Comparison of ENCODE assay signal across 10 mouse cellular contexts in the genomic region with DNA sequence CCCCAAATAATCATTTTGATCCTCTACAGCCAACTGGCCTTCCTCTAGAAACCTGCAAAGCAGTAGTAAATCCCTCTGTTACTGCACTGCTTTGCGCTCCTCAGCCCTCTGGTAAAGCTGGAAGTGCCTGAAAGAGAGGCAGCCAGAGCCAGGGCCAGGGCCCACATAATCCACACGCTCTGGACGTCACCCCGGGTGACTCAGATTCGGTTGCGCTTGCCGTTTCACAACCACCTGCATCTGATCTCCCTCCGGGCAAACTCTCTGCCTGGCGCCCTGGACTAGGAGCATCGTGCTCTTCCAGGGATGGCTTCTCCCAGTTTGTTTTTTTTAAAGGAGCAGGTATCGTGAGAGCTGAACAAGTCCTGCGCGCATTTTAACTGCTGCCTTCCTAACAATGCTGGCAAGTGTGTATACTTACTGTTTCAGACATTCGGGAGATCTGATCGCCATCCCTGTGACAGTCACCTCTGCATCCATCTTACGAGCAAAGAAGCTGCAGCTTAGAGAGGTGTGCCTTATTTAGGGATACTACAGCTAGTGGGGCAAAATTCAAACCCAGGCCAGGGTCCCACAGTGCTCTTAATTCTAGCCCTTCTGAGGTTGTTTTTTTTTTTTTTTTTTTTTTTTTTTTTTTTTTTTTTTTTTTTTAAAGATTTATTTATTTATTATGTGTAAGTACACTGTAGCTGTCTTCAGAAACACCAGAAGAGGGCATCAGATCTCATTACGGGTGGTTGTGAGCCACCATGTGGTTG.
A peak's percentile ranks its signal among the peaks of the same experiment; 100 is the strongest.
DNase-seq lines count a peak whose midpoint lies in the region; ATAC-seq and TF ChIP-seq lines count a peak whose summit lies in the region.
"Had no signal": no experiment of that assay in that cellular context is flagged by ENCODE, and none has a peak within 500 bp of the region (broad histone marks: within the 10 kb centered on the region; RNA-seq: fewer than 3 reads in every experiment).

No protein-coding gene starts in this region.

- no peak for TF ChIP-seq CTCF in lung, postnatal 0 days (IDR thresholded peaks at IDR 0.05)
- no peak for TF ChIP-seq CTCF in small intestine, adult 2 months (IDR thresholded peaks at IDR 0.05; ENCODE audit: extremely low read depth, insufficient read length, insufficient replicate concordance, low read depth, low read length)
- TF ChIP-seq CTCF in thymus, adult 2 months (IDR thresholded peaks at IDR 0.05; ENCODE audit: borderline replicate concordance, control insufficient read depth, extremely low read depth, insufficient read depth, low read length, poor library complexity) = no peak

- peak; percentile 14; the same call in 1 of the 2 replicates for TF ChIP-seq EP300 in lung, postnatal 0 days (IDR thresholded peaks at IDR 0.05)

- H3K4me2 ChIP-seq in lung, postnatal 0 days (replicated peaks; ENCODE audit: low read depth, low read length) = no peak overlapping the region

- peak; percentile 56 for DNase-seq in lung, postnatal 0 days (ENCODE audit: low spot score)
- DNase-seq in lung, postnatal 25 days (ENCODE audit: low spot score) = no peak
- peak; percentile 88 for DNase-seq in adrenal gland, adult 8-10 months
- DNase-seq in thymus, adult 2 months = no peak
- no peak for DNase-seq in cerebellum, adult 8-10 months
- no peak for DNase-seq in frontal cortex, postnatal 10 days (ENCODE audit: low spot score in 2 of 2)
- DNase-seq: layer of hippocampus, adult 9-11 months had no signal

- no peaks in the 10 kb centered on the region for H3K9me3 ChIP-seq in lung, postnatal 0 days (ENCODE audit: low read length)

- peaks cover 2% of the 10 kb centered on the region; the same call in 1 of the 2 replicates for H3K4me1 ChIP-seq in lung, postnatal 0 days (ENCODE audit: insufficient read depth, low read depth, low read length)
- peaks cover 17% of the 10 kb centered on the region for H3K4me1 ChIP-seq in small intestine, adult 2 months (ENCODE audit: control insufficient read depth, insufficient read depth, insufficient read length, low read length)
- H3K4me1 ChIP-seq in thymus, adult 2 months (replicated peaks; ENCODE audit: control insufficient read depth, insufficient read depth, low read length) = peaks cover 44% of the 10 kb centered on the region

- no peaks in the 10 kb centered on the region for H3K36me3 ChIP-seq in lung, postnatal 0 days (ENCODE audit: insufficient read depth, low read length)
- H3K36me3 ChIP-seq in small intestine, adult 2 months (ENCODE audit: control insufficient read depth, insufficient read depth, low read length) = 0 out of 2 replicates have a peak, but pooled peaks cover 2% of the 10 kb centered on the region
- no peaks in the 10 kb centered on the region for H3K36me3 ChIP-seq in thymus, adult 2 months (ENCODE audit: control insufficient read depth, insufficient read depth, low read length)

- peak overlapping the region; percentile 62 for H3K27ac ChIP-seq in lung, postnatal 0 days (ENCODE audit: low read length)
- peak overlapping the region; percentile 71; the same call in 1 of the 2 replicates for H3K27ac ChIP-seq in small intestine, adult 2 months (ENCODE audit: insufficient read depth, low read depth, low read length)
- no peak overlapping the region for H3K27ac ChIP-seq in thymus, adult 2 months (ENCODE audit: control insufficient read depth, insufficient read depth, low read length)

- H3K9ac ChIP-seq in lung, postnatal 0 days (replicated peaks; ENCODE audit: low read depth) = no peak overlapping the region

- TF ChIP-seq POLR2A in small intestine, adult 2 months (IDR thresholded peaks at IDR 0.05; ENCODE audit: low read depth, low read length) = no peak
- TF ChIP-seq POLR2A in thymus, adult 2 months (IDR thresholded peaks at IDR 0.05; ENCODE audit: control insufficient read depth, extremely low read depth, insufficient read depth, low read length, poor library complexity) = no peak

- H3K27me3 ChIP-seq in lung, postnatal 0 days (replicated peaks; ENCODE audit: insufficient read depth, low read length) = no peaks in the 10 kb centered on the region
- H3K27me3 ChIP-seq in small intestine, adult 2 months (ENCODE audit: control insufficient read depth, insufficient read depth, low read length) = no peaks in the 10 kb centered on the region
- H3K27me3 ChIP-seq in thymus, adult 2 months (ENCODE audit: control insufficient read depth, insufficient read depth, low read length) = no peaks in the 10 kb centered on the region

- ATAC-seq in lung, postnatal 0 days = peak; percentile 53; the same call in 1 of the 2 replicates
- ATAC-seq in granulocyte monocyte progenitor cell, adult 5-6 weeks (replicated peaks; ENCODE audit: poor library complexity, severe bottlenecking) = peak; percentile 64

- WGBS in lung, postnatal 0 days = 73% methylated on average over 16 of the region's 17 CpGs
- 45% methylated on average over 17 of the region's 17 CpGs for WGBS in small intestine, adult 2 months
- 90% methylated on average over 16 of the region's 17 CpGs for WGBS in thymus, adult 2 months

- H3K4me3 ChIP-seq in lung, postnatal 0 days (ENCODE audit: low read depth, low read length) = no peak overlapping the region
- H3K4me3 ChIP-seq in small intestine, adult 2 months (ENCODE audit: low read depth, low read length) = no peak overlapping the region
- no peak overlapping the region for H3K4me3 ChIP-seq in thymus, adult 2 months (ENCODE audit: control insufficient read depth, insufficient read depth, low read length)
- H3K4me3 ChIP-seq: myocyte had no signal

Comparison
In these comparisons a context has a peak if more than half of its experiments do, and no peak if none do; other contexts are left out.
1. DNase-seq: peak in lung, postnatal 0 days (single experiment) and adrenal gland, adult 8-10 months (single experiment); none in lung, postnatal 25 days (single experiment), thymus, adult 2 months (single experiment), cerebellum, adult 8-10 months (single experiment) and frontal cortex, postnatal 10 days (0 of 2).